Mouse (Mus musculus): Measurements from ENCODE around the gene BC004004. TPM values are rescaled to one million over a fixed set of nuclear protein-coding genes. Genes with fewer than 3 reads are reported as not detected.
"Not testable (repeated sequence)": the region's sequence is repeated elsewhere in the genome, so short reads cannot be mapped to it uniquely, and the experiment has no call there.

BC004004 gene
- total RNA-seq, 2 experiments from 2014 or later: 99.5 to 108 TPM

GRCm38 (mm10) chr17:29336266-29336990, 67.8 kb downstream of the BC004004 start:
- DNase-seq (ENCODE audit: extremely low spot score in 1 of 2, low spot score in 2 of 2): peak in 1 of 2 experiments; percentile 18
- intact Hi-C loops (cut with DNase I): no loop called here

- intact Hi-C loops (cut with DNase I): no loop called here
- DNase-seq (ENCODE audit: extremely low spot score in 1 of 2, low spot score in 2 of 2): peak in 1 of 2 experiments; percentile 49
Observed at GRCm38 (mm10) chr17:29337979-29338823, 69.6 kb downstream of the BC004004 start.

GRCm38 (mm10) chr17:29339170-29339768, 70.7 kb downstream of the BC004004 start:
- peak in 1 of 2 experiments; percentile 64 for DNase-seq (ENCODE audit: extremely low spot score in 1 of 2, low spot score in 2 of 2)
- intact Hi-C loops (cut with DNase I): no loop called here

GRCm38 (mm10) chr17:29340406-29341261, 72.0 kb downstream of the BC004004 start:
- peak in 1 of 2 experiments; percentile 56 for DNase-seq (ENCODE audit: extremely low spot score in 1 of 2, low spot score in 2 of 2)
- intact Hi-C loops (cut with DNase I): loop anchor here (10.0 kb wide), 1 partner anchor 76 kb away; the partner anchor contains the start of genes BC004004 and Ppil1

GRCm38 (mm10) chr17:29341591-29342003, 73.0 kb downstream of the BC004004 start:
- no peak for DNase-seq (ENCODE audit: extremely low spot score in 1 of 2, low spot score in 2 of 2)
- intact Hi-C loops (cut with DNase I): loop anchor here (10.0 kb wide), 1 partner anchor 77 kb away; the partner anchor contains the start of genes BC004004 and Ppil1

- intact Hi-C loops (cut with DNase I): loop anchor here (10.0 kb wide), 1 partner anchor 77 kb away; the partner anchor contains the start of genes BC004004 and Ppil1
- peak in 1 of 2 experiments; percentile 74 for DNase-seq (ENCODE audit: extremely low spot score in 1 of 2, low spot score in 2 of 2)
Observed at GRCm38 (mm10) chr17:29342010-29342910, 73.7 kb downstream of the BC004004 start.

- intact Hi-C loops (cut with DNase I): loop anchor here (10.0 kb wide), 1 partner anchor 78 kb away; the partner anchor contains the start of genes BC004004 and Ppil1
- no peak for DNase-seq (ENCODE audit: extremely low spot score in 1 of 2, low spot score in 2 of 2)
Observed at GRCm38 (mm10) chr17:29343241-29343640, 74.7 kb downstream of the BC004004 start.

- DNase-seq (ENCODE audit: extremely low spot score in 1 of 2, low spot score in 2 of 2): no peak
- intact Hi-C loops (cut with DNase I): loop anchor here (10.0 kb wide), 1 partner anchor 80 kb away; the partner anchor contains the start of genes BC004004 and Ppil1
Observed at GRCm38 (mm10) chr17:29345272-29345671, 76.7 kb downstream of the BC004004 start.

- DNase-seq (ENCODE audit: extremely low spot score in 1 of 2, low spot score in 2 of 2): peak; percentile 61 to 69
- intact Hi-C loops (cut with DNase I): loop anchor here (10.0 kb wide), 1 partner anchor 82 kb away; the partner anchor contains the start of genes BC004004 and Ppil1
Observed at GRCm38 (mm10) chr17:29346496-29347125, 78.0 kb downstream of the BC004004 start.

GRCm38 (mm10) chr17:29347126-29347644, 78.6 kb downstream of the BC004004 start:
- intact Hi-C loops (cut with DNase I): loop anchor here (10.0 kb wide), 1 partner anchor 82 kb away; the partner anchor contains the start of genes BC004004 and Ppil1
- DNase-seq (ENCODE audit: extremely low spot score in 1 of 2, low spot score in 2 of 2): peak in 1 of 2 experiments; percentile 78

- DNase-seq (ENCODE audit: extremely low spot score in 1 of 2, low spot score in 2 of 2): peak; percentile 93 to 99
- intact Hi-C loops (cut with DNase I): loop anchor here (10.0 kb wide), 1 partner anchor 83 kb away; the partner anchor contains the start of genes BC004004 and Ppil1
Observed at GRCm38 (mm10) chr17:29347645-29348256, 79.2 kb downstream of the BC004004 start, which contains the start of gene Mtch1. Mtch1 (minus strand) TSS chr17:29347934.

GRCm38 (mm10) chr17:29348996-29349395, 80.4 kb downstream of the BC004004 start:
- intact Hi-C loops (cut with DNase I): loop anchor here (10.0 kb wide), 1 partner anchor 84 kb away; the partner anchor contains the start of genes BC004004 and Ppil1
- DNase-seq (ENCODE audit: extremely low spot score in 1 of 2, low spot score in 2 of 2): no peak

GRCm38 (mm10) chr17:29351056-29351455, 82.5 kb downstream of the BC004004 start:
- intact Hi-C loops (cut with DNase I); DNase-seq (ENCODE audit: extremely low spot score in 1 of 2, low spot score in 2 of 2): not testable (repeated sequence)

- intact Hi-C loops (cut with DNase I): no loop called here
- no peak for DNase-seq (ENCODE audit: extremely low spot score in 1 of 2, low spot score in 2 of 2)
Observed at GRCm38 (mm10) chr17:29355461-29355840, 86.9 kb downstream of the BC004004 start.

GRCm38 (mm10) chr17:29355841-29356478, 87.4 kb downstream of the BC004004 start:
- peak in 1 of 2 experiments; percentile 72 for DNase-seq (ENCODE audit: extremely low spot score in 1 of 2, low spot score in 2 of 2)
- intact Hi-C loops (cut with DNase I): no loop called here
